Mouse (Mus musculus) myocyte (in vitro differentiated cells): ENCODE data around the gene Olfr522. TPM values are rescaled to one million over a fixed set of nuclear protein-coding genes. Genes with fewer than 3 reads are reported as not detected.

ENCODE experiments used
- H3K27me3 ChIP-seq: one replicate; pipeline ENCODE4 v1.6.1; 2011; ENCODE audit not compliant: control insufficient read depth, insufficient read depth, insufficient read length
- H3K36me3 ChIP-seq: one replicate; pipeline ENCODE4 v1.6.1; 2011; ENCODE audit not compliant: control insufficient read depth, insufficient read depth
- H3K4me2 ChIP-seq: one replicate; pipeline ENCODE4 v1.6.1; 2011; ENCODE audit warnings: low read depth, control low read depth
- H3K4me3 ChIP-seq: one replicate; pipeline ENCODE4 v1.5.1; 2011; ENCODE audit warnings: mild to moderate bottlenecking, control low read depth, moderate library complexity
- H3K79me2 ChIP-seq: one replicate; pipeline ENCODE4 v1.6.1; 2011; ENCODE audit not compliant: control insufficient read depth, insufficient read depth
- H3ac ChIP-seq: one replicate; pipeline ENCODE4 v1.6.1; 2011; ENCODE audit not compliant: control insufficient read depth, insufficient read length
- CEBPB ChIP-seq: IDR thresholded peaks from 2 replicates; pipeline ENCODE4 v1.6.1; 2011; ENCODE audit warnings: mild to moderate bottlenecking, moderate library complexity; ENCODE audit not compliant: poor library complexity, insufficient read depth, severe bottlenecking
- E2F4 ChIP-seq: IDR thresholded peaks from one replicate; pipeline ENCODE4 v1.6.1; 2011; ENCODE audit warnings: mild to moderate bottlenecking, control low read depth, moderate library complexity; ENCODE audit not compliant: insufficient read depth
- MAX ChIP-seq: IDR thresholded peaks from one replicate; pipeline ENCODE4 v1.6.1; 2011; ENCODE audit warnings: low read depth, mild to moderate bottlenecking, control low read depth
- MYOD1 ChIP-seq, 3 experiments: IDR thresholded peaks; one replicate each; pipeline ENCODE4 v1.6.1; 2011; ENCODE audit warnings: control low read depth in 2 of 3, low read depth in 2 of 3, mild to moderate bottlenecking in 2 of 3, moderate library complexity in 1 of 3; ENCODE audit not compliant: insufficient read length in 2 of 3, control insufficient read depth in 1 of 3
- MYOG ChIP-seq, 3 experiments: IDR thresholded peaks; one replicate each; pipeline ENCODE4 v1.6.1; 2011; ENCODE audit warnings: control low read depth in 2 of 3, low read depth in 2 of 3, mild to moderate bottlenecking in 2 of 3; ENCODE audit not compliant: insufficient read length in 2 of 3, control insufficient read depth in 1 of 3, insufficient read depth in 1 of 3
- POLR2A ChIP-seq: IDR thresholded peaks from one replicate; pipeline ENCODE4 v1.6.1; 2011; ENCODE audit warnings: low read depth, mild to moderate bottlenecking, control low read depth, moderate library complexity; ENCODE audit not compliant: insufficient read length
- POLR2AphosphoS2 ChIP-seq: IDR thresholded peaks from one replicate; pipeline ENCODE4 v1.6.1; 2011; ENCODE audit warnings: low read depth, control low read depth; ENCODE audit not compliant: insufficient read length
- REST ChIP-seq: IDR thresholded peaks from one replicate; pipeline ENCODE4 v1.6.1; 2011; ENCODE audit warnings: mild to moderate bottlenecking, control low read depth, moderate library complexity; ENCODE audit not compliant: insufficient read depth, insufficient read length
- SRF ChIP-seq: IDR thresholded peaks from one replicate; pipeline ENCODE4 v1.6.1; 2011; ENCODE audit warnings: low read depth; ENCODE audit not compliant: control insufficient read depth, insufficient read length
- TCF12 ChIP-seq: IDR thresholded peaks from one replicate; pipeline ENCODE4 v1.6.1; 2011; ENCODE audit warnings: mild to moderate bottlenecking, control low read depth; ENCODE audit not compliant: poor library complexity, insufficient read depth, severe bottlenecking
- TCF3 ChIP-seq: IDR thresholded peaks from one replicate; pipeline ENCODE4 v1.6.1; 2011; ENCODE audit warnings: low read depth, control low read depth; ENCODE audit not compliant: insufficient read length
- USF1 ChIP-seq: IDR thresholded peaks from one replicate; pipeline ENCODE4 v1.6.1; 2011; ENCODE audit warnings: low read depth, mild to moderate bottlenecking, control low read depth, moderate library complexity
- polyA plus RNA-seq: library from polyadenylated mRNA; unstranded; fragments of >200 nt; fragmentation: generic; extraction: Trizol; gene quantifications from one replicate; pipeline ENCODE4 v1.2.1, GENCODE M21; 2012; ENCODE audit warnings: missing spikeins

Olfr522 gene
- polyA plus RNA-seq, 1 experiment: not detected

- Histone ChIP-seq H3K36me3 (no peaks in the 10 kb centered on the region), H3K79me2 (no peaks in the 10 kb centered on the region), H3ac (no peak overlapping the region), H3K4me3 (no peak overlapping the region), H3K27me3 (no peaks in the 10 kb centered on the region), H3K4me2 (no peak overlapping the region)
- TF ChIP-seq TCF12: no peak
- no peak for TF ChIP-seq POLR2A
- TF ChIP-seq E2F4: no peak
- no peak for TF ChIP-seq MYOD1 (IDR thresholded peaks at IDR 0.05; ENCODE audit: control insufficient read depth in 1 of 3, insufficient read length in 2 of 3, low read depth in 2 of 3)
- TF ChIP-seq POLR2AphosphoS2: no peak
- TF ChIP-seq TCF3: no peak
- no peak for TF ChIP-seq MAX
- no peak for TF ChIP-seq CEBPB
- no peak for TF ChIP-seq SRF
- no peak for TF ChIP-seq REST
- TF ChIP-seq USF1: no peak
- TF ChIP-seq MYOG (IDR thresholded peaks at IDR 0.05; ENCODE audit: control insufficient read depth in 1 of 3, insufficient read depth in 1 of 3, insufficient read length in 2 of 3, low read depth in 2 of 3): no peak
Observed at GRCm38 (mm10) chr7:140144550-140144949, 20.0 kb downstream of the Olfr522 start.

- no peak overlapping the region for H3ac ChIP-seq
- no peak for TF ChIP-seq CEBPB
- TF ChIP-seq MYOD1 (IDR thresholded peaks at IDR 0.05; ENCODE audit: control insufficient read depth in 1 of 3, insufficient read length in 2 of 3, low read depth in 2 of 3): no peak
- no peak for TF ChIP-seq SRF
- TF ChIP-seq MAX: no peak
- TF ChIP-seq REST: no peak
- no peaks in the 10 kb centered on the region for H3K27me3 ChIP-seq
- H3K36me3 ChIP-seq: no peaks in the 10 kb centered on the region
- no peaks in the 10 kb centered on the region for H3K79me2 ChIP-seq
- H3K4me3 ChIP-seq: no peak overlapping the region
- no peak overlapping the region for H3K4me2 ChIP-seq
Observed at GRCm38 (mm10) chr7:140141350-140141749, 23.2 kb downstream of the Olfr522 start.

DNA sequence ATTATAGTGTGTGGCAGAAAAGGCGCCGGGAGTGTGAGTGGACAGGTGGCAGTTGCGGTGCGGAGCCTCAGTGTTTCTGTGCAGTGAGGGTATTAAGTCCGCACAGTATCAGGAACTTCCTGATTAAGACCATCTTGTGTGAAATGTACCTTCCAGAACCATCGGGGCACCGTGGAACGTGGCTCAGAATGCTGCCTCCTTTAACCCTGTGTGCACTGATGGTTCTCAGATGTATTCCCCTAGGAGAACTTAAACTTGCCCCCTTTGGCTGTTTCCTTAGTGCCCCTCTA lies 26.6 kb downstream of the Olfr522 start:
- no peak for TF ChIP-seq SRF
- TF ChIP-seq MAX: no peak
- TF ChIP-seq MYOD1 (IDR thresholded peaks at IDR 0.05; ENCODE audit: control insufficient read depth in 1 of 3, insufficient read length in 2 of 3, low read depth in 2 of 3): peak in 1 of 3 experiments; percentile 20
- TF ChIP-seq POLR2A: no peak
- no peak for TF ChIP-seq TCF12
- TF ChIP-seq USF1: no peak
- TF ChIP-seq CEBPB: no peak
- no peak for TF ChIP-seq POLR2AphosphoS2
- TF ChIP-seq MYOG (IDR thresholded peaks at IDR 0.05; ENCODE audit: control insufficient read depth in 1 of 3, insufficient read depth in 1 of 3, insufficient read length in 2 of 3, low read depth in 2 of 3): no peak
- Histone ChIP-seq H3K79me2 (no peaks in the 10 kb centered on the region), H3ac (peak overlapping the region; percentile 35), H3K36me3 (no peaks in the 10 kb centered on the region), H3K4me2 (peak overlapping the region; percentile 86), H3K27me3 (no peaks in the 10 kb centered on the region), H3K4me3 (peak overlapping the region; percentile 35)

DNA sequence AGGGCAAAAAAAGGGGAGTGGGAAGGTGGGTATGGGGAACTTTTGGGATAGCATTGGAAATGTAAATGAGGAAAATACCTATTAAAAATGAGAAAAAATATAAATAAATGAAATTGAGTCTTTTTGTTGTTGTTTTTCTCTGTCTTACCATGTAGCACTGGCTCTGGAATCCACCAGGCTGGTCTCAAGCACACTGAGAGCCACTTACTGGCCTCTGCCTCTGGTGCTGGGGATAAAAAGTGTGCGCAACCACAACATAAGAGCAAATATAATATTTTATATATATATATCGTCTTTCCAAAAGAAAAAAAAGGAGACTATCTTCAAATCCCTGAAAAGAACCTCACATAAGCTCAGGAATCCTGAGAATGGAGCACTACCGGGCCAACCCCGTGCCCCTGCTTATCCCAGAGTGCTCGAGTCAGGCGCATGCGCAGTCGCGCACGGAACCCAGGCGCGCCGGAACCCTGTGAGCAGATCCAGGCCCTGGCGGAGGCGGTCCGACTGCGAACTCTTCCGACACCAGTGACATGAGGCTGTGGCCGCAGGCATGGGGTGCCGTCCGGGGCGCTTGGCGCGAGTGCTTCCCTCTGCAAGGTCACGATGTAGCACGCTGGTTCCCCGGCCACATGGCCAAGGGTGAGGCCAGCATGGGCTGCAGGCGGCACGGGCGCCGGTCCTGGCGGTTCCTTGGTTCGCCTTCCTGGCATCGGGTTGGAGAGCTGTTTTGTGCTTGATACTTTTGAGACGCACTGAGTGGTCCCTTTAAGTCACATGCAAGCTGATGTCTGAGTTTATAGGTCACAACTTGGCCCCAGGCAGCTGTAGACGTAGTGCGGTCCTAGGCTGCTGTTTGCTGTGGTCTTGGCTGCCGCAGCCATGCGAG lies 27.2 kb downstream of the Olfr522 start, which contains the start of gene Mtg1:
TSS of gene Mtg1 (plus strand) at position 430 of the 886 bp plus-strand sequence.
- peak within 1 kb of the TSS; percentile 35 for H3K4me3 ChIP-seq

More for the DNA sequence above, 27.2 kb downstream of the Olfr522 start, which contains the start of gene Mtg1:
- H3ac ChIP-seq: peak within 1 kb of the TSS; percentile 35
- no peaks in the 10 kb centered on the region for H3K79me2 ChIP-seq
- no peaks in the 10 kb centered on the region for H3K36me3 ChIP-seq
- peak in 2 of 3 experiments; percentile 82 to 86 for TF ChIP-seq MYOG (IDR thresholded peaks at IDR 0.05; ENCODE audit: control insufficient read depth in 1 of 3, insufficient read depth in 1 of 3, insufficient read length in 2 of 3, low read depth in 2 of 3)
- no peak for TF ChIP-seq CEBPB
- peak; percentile 83 for TF ChIP-seq POLR2A
- TF ChIP-seq POLR2AphosphoS2: peak; percentile 95
- no peak for TF ChIP-seq SRF
- TF ChIP-seq E2F4: no peak
- no peak for TF ChIP-seq TCF12
- no peak for TF ChIP-seq USF1
- TF ChIP-seq REST: peak; percentile 45
- peak; percentile 84 for TF ChIP-seq MAX
- TF ChIP-seq MYOD1 (IDR thresholded peaks at IDR 0.05; ENCODE audit: control insufficient read depth in 1 of 3, insufficient read length in 2 of 3, low read depth in 2 of 3): peak in 2 of 3 experiments; percentile 4 to 63
- TF ChIP-seq TCF3: no peak
- peak within 1 kb of the TSS; percentile 86 for H3K4me2 ChIP-seq
- no peaks in the 10 kb centered on the region for H3K27me3 ChIP-seq
